Mouse (Mus musculus) brown adipose tissue, adult 24 weeks (tissue): ENCODE data around the gene Rapgef6. TPM values are rescaled to one million over a fixed set of nuclear protein-coding genes. Genes with fewer than 3 reads are reported as not detected.

Source experiments
- H3K27ac ChIP-seq: fragments of 200-500 bp; replicated peaks from 2 replicates; pipeline ENCODE4 v1.5.1; 2012; ENCODE audit warnings: low read depth, mild to moderate bottlenecking, low read length
- H3K4me1 ChIP-seq: fragments of 200-500 bp; 2 replicates; pipeline ENCODE4 v1.6.1; 2012; ENCODE audit warnings: low read length, mixed read lengths; ENCODE audit not compliant: control insufficient read depth, insufficient read depth, insufficient read length
- H3K4me3 ChIP-seq: fragments of 200-500 bp; 2 replicates; pipeline ENCODE4 v1.5.1; 2012; ENCODE audit warnings: low read depth, mild to moderate bottlenecking, low read length, moderate library complexity; ENCODE audit not compliant: insufficient read depth
- polyA plus RNA-seq: library from polyadenylated mRNA; stranded (reverse); fragments of >200 nt; gene quantifications from 2 replicates; pipeline ENCODE4 v1.2.4, GENCODE M21; 2012; ENCODE audit not compliant: missing spikeins, insufficient read depth, insufficient read length

Gene Rapgef6
- polyA plus RNA-seq, 1 experiment: 7.6 TPM

- H3K4me3 ChIP-seq: no peak overlapping the region
- H3K27ac ChIP-seq: no peak overlapping the region
- no peaks in the 10 kb centered on the region for H3K4me1 ChIP-seq
These were observed 81.8 kb downstream of the Rapgef6 start for GRCm38 (mm10) chr11:54604415-54604814.

GRCm38 (mm10) chr11:54613628-54614027 lies 91.0 kb downstream of the Rapgef6 start:
- no peak overlapping the region for H3K27ac ChIP-seq
- H3K4me3 ChIP-seq: no peak overlapping the region
- H3K4me1 ChIP-seq: no peaks in the 10 kb centered on the region

DNA sequence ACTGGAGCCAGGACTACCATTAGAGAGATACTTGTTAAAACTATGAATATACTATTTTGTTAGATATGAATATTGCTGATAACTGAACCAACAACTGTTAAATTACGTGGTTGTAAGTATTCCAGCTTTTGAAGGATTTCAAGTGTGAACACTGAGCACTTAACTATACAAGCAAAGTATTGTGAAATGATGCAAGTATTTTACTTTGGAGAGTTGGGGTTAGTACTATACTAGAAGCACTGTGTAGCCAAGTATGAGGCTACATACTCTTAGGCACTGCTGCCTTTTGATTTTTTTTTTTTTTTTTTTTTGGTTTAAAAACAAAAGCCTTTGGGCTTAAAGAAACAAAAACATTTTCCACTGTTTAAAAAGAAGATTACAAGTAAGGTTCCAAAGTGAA lies 91.9 kb downstream of the Rapgef6 start:
- Histone ChIP-seq H3K4me1 (no peaks in the 10 kb centered on the region), H3K27ac (no peak overlapping the region), H3K4me3 (no peak overlapping the region)

DNA sequence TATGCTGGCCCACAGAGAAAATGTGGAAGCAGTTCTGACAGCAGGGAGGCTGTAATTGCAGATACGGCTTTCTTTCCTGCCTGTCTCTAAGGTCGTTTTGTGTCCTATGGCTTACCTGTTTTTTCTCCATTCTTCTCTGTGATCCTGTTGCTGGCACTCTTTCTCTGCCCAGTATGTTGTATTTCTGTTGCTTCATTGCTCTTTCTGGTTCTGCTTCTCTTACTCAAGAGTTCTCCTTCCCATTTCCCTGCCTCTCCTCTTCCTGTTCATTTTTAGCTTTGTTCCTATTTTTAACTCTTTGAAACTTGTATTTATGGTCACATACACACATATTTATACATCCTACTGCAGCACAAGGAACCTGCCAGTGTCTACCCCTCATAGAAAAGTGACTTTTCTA lies 96.2 kb downstream of the Rapgef6 start:
- Histone ChIP-seq H3K4me3 (no peak overlapping the region), H3K27ac (no peak overlapping the region), H3K4me1 (no peaks in the 10 kb centered on the region)

DNA sequence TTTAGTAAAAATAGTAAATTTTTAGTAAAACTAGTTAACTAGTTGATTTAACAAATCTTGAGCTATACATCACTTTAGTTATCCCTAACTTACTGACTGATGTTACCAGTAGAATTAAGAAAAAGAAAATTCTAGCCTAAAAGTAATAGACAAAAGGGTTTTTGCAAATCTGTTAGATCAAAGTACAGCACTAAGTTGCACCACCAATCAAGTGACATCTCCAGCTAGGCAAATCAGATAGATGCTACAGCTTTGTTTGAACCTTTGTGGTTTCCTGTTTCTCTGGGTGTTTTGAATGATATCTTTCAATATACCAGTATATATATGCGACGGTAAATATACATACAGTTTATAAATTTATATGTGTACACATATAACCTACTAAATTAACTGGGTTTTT lies 99.1 kb downstream of the Rapgef6 start:
- no peaks in the 10 kb centered on the region for H3K4me1 ChIP-seq
- H3K27ac ChIP-seq: no peak overlapping the region
- no peak overlapping the region for H3K4me3 ChIP-seq

GRCm38 (mm10) chr11:54626905-54627304 lies 104.3 kb downstream of the Rapgef6 start:
- Histone ChIP-seq H3K4me3 (no peak overlapping the region), H3K27ac (no peak overlapping the region), H3K4me1 (no peaks in the 10 kb centered on the region)

DNA sequence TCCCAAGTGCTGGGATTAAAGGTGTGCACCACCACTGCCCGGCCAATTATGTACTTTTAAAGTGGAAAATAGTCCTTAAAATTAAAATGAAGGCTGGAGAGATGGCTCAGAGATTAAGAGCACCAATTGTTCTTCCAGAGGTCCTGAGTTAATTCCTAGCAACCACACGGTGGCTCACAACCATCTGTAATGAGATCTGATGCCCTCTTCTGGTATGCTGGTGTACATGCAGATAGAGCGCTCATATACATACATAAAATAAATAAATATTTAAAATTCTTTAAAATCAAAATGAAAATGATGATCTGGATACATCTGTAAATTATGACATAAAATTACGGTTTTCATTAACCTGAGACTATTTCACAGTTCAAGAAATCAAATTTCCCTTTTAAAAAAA lies 123.8 kb downstream of the Rapgef6 start:
- no peak overlapping the region for H3K4me3 ChIP-seq
- H3K27ac ChIP-seq: no peak overlapping the region
- H3K4me1 ChIP-seq: no peaks in the 10 kb centered on the region

GRCm38 (mm10) chr11:54648573-54648972 lies 125.9 kb downstream of the Rapgef6 start:
- no peak overlapping the region for H3K4me3 ChIP-seq
- no peaks in the 10 kb centered on the region for H3K4me1 ChIP-seq
- H3K27ac ChIP-seq: no peak overlapping the region

- H3K4me1 ChIP-seq: no peaks in the 10 kb centered on the region
- H3K4me3 ChIP-seq: no peak overlapping the region
- no peak overlapping the region for H3K27ac ChIP-seq
These were observed 132.8 kb downstream of the Rapgef6 start for GRCm38 (mm10) chr11:54655420-54655819.

DNA sequence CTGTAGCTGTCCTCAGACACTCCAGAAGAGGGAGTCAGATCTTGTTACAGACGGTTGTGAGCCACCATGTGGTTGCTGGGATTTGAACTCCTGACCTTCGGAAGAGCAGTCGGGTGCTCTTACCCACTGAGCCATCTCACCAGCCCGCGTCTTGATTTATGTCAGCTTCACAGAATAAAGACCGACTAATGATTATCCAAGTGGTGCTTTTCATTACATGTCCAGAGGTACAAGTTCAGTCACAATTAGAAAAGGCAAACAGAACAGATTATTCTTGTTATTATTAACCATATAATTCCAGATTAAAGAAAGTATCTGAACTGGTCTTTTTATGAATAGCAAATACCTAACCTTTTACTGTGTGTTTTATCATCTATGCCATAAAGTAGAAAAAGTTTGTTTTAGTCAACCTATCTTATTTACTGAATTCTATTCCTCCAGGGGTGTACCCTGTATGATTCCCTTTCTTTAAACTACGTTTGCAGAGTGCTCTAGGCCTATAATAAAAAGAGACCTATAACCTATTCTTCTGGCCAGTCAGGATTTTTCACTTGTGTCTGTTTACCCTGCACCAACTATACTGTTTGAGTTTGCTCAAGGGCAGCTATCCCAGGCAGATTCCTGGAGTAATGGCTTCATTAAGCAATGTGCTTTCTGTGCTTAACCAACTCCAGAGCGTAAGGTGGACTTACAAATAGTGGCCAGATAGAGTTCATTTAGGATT lies 151.1 kb downstream of the Rapgef6 start:
- no peak overlapping the region for H3K27ac ChIP-seq
- no peaks in the 10 kb centered on the region for H3K4me1 ChIP-seq
- H3K4me3 ChIP-seq: no peak overlapping the region

DNA sequence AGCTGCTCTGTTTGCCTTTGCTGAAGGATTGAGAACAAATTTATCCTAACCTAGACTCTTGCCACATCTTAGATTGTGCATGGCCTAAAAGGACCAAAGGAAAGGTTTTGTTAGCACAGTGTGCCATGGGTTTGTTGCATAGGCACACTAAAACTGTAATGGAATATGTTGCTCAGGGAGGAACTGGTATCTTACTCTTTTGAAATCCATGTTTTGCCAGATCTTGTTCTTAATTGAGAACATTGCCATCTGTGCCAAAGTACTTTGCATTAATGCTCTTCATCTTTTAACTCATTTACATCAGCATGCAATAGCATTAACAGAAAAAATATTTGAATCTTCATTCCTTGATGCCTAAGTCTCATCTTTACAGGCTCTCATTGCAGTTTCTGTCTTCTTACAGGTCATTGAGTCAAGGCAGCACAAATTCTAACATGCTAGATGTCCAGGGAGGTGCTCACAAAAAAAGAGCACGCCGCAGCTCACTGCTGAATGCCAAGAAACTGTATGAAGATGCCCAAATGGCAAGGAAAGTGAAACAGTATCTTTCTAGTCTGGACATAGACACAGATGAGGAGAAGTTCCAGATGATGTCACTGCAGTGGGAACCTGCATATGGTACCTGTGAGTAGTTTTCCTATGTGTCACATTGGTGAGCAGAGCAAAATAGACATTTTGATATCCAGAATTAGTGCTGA lies 153.3 kb downstream of the Rapgef6 start:
- Histone ChIP-seq H3K4me3 (no peak overlapping the region), H3K27ac (no peak overlapping the region), H3K4me1 (no peaks in the 10 kb centered on the region)

DNA sequence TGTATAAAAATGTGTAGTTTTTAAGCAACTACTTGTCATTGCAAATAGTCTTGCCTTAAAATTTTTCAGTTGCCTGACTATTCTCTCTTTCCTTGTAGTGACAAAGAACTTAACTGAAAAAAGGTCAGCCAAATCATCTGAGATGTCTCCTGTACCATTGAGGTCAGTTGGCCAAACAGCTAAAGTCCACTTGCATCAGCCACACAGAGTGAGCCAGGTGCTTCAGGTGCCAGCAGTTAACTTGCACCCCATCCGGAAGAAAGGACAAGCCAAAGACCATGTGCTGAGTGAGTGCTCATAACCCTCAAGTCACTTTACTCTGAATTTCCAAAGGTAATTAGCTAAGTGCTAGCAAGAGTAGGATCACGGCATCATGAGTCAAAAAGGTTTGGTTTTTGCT lies 156.5 kb downstream of the Rapgef6 start:
- Histone ChIP-seq H3K4me1 (no peaks in the 10 kb centered on the region), H3K4me3 (no peak overlapping the region), H3K27ac (no peak overlapping the region)

DNA sequence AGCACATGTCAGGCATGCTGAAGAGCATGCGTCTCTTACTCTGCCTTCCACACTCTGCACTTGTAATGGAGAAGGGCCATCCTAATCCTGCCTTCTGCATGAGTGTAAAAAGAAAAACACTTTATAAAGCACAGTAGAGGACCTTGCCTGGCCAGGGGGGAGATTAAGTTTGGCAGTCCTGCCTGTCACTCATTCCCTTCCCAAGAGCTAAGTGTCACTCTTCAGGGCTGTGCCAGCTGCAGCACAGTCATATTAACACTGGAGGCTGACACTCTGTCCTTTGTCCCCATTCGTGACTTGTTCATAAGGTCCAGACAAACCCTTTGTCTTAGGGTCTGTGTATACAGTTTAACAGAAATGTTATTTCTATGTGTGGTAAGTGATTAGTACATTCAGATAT lies 162.2 kb downstream of the Rapgef6 start:
- no peaks in the 10 kb centered on the region for H3K4me1 ChIP-seq
- H3K4me3 ChIP-seq: no peak overlapping the region
- no peak overlapping the region for H3K27ac ChIP-seq

GRCm38 (mm10) chr11:54690171-54690570 lies 167.5 kb downstream of the Rapgef6 start:
- Histone ChIP-seq H3K4me3 (no peak overlapping the region), H3K4me1 (0 out of 2 replicates have a peak, but pooled peaks cover 2% of the 10 kb centered on the region), H3K27ac (no peak overlapping the region)

GRCm38 (mm10) chr11:54691179-54691578 lies 168.5 kb downstream of the Rapgef6 start:
- Histone ChIP-seq H3K4me3 (no peak overlapping the region), H3K27ac (peak overlapping the region; percentile 58; the same call in 1 of the 2 replicates), H3K4me1 (0 out of 2 replicates have a peak, but pooled peaks cover 2% of the 10 kb centered on the region)

DNA sequence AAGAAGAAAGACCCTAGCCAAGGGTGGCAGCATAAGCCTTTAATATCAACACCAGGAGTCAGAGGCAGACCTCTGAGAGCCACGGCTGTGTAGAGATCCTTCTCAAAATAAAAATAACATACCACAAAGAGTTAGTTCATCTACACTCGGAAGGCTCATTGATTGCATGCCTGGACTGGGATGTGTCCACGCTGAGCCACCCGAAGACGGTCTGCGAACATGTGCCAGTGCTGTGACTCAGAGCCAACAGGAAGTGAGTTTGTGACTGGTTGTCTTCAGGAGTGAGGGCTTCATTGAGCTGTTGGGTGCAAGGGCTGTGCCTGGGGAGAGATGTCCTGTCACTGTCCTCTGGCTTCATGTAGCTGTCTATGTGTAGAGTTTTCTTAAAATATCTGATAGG lies 171.0 kb downstream of the Rapgef6 start:
- Histone ChIP-seq H3K27ac (no peak overlapping the region), H3K4me1 (0 out of 2 replicates have a peak, but pooled peaks cover 2% of the 10 kb centered on the region), H3K4me3 (no peak overlapping the region)
